Mouse (Mus musculus) CD4-positive, CD25-positive, alpha-beta regulatory T cell, adult 2 months (primary cell): ENCODE data around the gene Nexn.

Experiments used
- DNase-seq: peaks from one replicate; pipeline ENCODE4 v3.0.0-alpha.2; 2012; ENCODE audit warnings: low read depth, low spot score

Nexn gene

DNA sequence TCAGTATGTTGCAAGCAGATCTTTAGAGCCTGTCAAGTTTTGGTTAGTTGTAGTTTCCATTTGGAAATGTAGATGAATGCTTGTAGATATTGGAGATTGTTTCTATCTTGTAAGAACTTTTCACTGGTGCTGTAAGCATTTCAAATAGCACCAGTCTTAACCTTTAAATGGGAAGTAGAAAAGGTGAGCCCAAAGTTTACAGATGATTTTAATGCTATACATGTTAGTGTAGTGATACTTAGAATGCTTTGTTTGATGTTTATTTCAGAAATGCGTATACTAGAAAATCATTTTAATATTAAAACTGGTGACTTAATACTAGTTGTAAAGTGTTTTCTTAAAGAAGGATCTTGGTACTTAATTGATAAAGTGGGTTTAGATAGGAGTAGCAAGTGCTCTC lies 30.3 kb downstream of the Nexn start:
- no peak for DNase-seq

DNA sequence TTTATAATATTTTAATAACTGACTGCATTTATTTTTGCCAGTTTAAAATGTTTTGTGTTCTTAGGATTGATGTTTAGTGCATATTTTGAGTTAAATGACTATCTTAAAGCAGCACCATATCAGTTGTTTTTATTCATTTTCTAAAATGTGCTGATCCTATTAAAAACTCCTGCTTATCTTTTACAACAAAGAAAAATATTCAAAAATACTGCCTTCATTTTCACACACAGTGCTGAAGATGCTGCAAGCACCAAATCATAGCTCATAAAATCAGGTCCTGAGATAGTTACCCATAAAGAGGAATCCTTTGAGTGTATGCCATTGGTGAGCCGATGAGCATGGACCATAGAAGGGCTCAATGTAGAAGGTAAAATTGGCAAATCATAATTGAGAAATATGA lies 30.9 kb downstream of the Nexn start:
- DNase-seq, result no peak

DNA sequence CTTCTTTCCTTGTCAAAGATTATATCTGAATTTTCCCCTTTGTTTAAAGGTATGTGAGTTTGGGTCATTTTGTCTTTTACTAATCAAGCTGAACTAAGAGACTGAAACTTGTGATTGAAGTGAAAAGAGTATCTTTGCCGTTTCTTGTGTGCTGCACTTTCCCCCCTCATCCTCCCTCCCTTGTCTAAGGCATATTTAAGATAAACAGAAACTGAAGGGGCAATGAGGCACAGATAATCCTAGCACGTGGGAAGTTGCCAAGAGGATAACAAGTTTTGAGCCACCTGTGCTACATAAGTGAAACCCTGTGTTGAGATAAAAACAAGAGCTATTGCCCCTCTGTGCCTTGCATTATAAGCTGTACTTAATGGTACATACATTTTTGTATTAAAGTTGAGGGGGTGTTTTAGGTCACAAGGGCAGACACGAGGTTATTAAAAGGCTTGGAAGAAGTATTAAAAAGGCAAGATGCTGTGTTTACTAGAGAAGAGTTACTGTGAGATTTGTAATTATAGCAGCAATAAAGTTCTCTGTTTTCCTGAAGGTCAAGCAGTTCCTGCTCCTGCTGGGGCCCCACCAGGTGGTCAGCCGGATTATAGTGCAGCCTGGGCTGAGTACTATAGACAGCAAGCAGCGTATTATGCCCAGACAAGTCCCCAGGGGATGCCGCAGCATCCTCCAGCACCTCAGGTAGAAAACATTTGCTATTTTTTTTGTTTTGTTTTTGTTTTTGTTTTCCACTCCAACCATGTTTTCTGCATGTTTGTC lies 34.6 kb downstream of the Nexn start:
- no peak for DNase-seq

DNA sequence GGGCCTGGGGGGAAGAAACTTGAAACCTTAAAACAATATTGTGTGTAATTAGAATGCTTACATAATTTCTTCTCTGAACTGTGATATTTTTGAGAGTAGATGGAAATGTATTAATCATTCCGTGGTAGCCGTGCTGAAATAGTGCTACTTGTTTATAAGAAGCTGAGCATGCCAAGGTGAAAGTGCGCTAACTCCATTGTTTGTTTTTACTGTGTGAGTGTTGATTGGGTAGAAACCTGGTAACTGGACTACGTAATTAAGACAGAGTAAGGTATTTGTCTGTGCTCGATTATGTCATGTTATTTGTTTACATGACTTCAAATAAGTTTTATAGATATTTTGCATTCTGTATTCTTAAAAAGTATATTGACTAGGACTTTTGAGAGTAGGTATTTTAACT lies 36.9 kb downstream of the Nexn start:
- DNase-seq, result no peak

DNA sequence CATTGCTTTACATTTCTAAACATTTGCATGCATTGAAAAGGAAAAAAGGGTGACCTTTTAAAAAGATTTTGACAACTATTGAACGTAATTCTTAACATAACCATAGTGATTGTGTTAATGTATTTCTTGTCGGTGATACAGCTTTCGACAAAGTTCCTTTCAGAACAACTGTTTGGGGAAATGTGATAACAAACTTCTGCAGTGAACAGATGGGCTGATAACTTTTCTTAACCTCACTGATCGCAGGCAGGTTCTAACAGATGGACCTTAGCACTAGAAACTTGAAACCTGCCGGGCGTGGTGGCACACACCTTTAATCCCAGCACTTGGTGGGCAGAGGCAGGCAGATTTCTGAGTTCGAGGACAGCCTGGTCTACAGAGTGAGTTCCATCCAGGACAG lies 37.3 kb downstream of the Nexn start:
- DNase-seq, result no peak

DNA sequence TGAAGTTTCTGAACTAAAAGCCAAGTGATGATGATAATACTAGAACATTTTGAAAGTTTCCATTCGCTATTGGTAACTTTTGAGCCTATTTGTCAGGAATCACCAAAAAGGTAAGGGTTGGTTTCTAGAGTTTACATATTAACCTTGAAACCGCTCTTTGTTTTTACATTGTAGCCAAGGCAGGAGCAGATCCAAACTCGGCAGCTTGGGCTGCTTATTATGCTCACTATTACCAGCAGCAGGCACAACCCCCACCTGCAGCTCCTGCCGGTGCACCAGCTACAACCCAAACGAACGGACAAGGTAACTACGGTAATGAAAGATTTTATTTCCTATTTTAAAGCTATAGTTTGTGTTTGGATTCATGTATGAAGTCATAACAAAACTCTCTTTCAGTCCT lies 40.2 kb downstream of the Nexn start:
- DNase-seq, result no peak

DNA sequence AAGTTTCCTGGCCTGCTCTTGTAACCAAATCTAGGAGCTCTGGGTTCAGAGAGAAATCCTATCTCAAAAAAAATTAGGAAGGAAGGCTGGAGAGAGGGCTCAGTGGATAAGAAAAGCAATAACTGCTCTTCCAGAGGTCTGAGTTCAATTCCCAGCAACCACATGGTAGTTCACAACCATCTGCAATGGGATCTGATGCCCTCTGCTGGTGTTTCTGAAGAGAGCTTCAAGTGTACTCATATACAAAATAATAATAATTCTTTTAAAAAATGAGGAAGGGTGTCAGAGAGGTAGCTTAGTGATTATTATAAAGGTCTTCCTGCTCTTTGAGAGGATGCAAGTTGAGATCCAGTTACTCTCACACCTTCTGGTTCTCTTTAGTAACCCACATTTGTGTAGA lies 41.2 kb downstream of the Nexn start:
- peak; percentile 13 for DNase-seq

DNA sequence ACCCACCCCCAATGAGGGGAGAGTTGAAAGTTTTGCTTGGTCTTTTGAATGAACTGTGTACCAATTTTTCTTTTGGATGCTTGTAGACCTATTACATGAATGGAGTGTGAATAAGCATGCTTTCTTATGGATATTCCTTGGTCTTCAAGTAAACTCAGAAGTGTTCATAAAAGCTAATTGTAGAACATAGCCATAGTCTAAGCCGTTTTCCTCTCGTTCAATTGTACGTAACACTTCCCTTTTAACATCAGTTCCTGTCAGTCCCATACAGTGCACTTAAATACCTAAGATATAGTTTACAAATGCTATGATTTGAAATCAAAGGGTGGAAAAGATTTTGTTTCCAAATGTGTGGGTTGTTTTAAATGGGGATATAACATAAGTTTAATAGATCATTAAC lies 52.7 kb downstream of the Nexn start:
- no peak for DNase-seq

DNA sequence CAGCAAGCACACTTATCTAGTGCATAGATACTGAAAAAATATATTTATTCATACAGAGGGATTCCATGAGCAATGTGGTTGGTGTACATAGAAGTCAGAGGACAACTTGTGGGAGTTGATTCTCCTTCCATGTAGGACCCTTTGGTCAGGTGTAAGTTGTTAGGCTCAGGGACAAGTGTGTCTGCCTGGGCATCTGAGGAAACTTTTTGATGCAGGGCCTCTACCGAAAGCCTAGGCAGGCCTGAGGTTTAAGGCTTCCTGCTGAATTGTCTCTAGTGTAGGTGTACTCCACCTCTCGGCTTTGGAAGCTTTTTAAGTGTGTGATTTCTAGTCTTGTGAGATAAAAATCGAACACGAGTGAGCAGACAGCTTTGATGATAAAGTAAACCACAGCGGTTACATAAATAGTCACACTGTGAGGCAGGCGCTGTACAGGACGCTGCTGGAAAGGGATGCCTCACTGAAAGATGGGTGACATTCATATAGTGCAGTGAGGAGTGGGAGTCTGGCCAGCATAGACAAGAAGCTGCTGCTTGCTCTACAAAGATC lies 54.3 kb downstream of the Nexn start:
- DNase-seq, result peak; percentile 80

DNA sequence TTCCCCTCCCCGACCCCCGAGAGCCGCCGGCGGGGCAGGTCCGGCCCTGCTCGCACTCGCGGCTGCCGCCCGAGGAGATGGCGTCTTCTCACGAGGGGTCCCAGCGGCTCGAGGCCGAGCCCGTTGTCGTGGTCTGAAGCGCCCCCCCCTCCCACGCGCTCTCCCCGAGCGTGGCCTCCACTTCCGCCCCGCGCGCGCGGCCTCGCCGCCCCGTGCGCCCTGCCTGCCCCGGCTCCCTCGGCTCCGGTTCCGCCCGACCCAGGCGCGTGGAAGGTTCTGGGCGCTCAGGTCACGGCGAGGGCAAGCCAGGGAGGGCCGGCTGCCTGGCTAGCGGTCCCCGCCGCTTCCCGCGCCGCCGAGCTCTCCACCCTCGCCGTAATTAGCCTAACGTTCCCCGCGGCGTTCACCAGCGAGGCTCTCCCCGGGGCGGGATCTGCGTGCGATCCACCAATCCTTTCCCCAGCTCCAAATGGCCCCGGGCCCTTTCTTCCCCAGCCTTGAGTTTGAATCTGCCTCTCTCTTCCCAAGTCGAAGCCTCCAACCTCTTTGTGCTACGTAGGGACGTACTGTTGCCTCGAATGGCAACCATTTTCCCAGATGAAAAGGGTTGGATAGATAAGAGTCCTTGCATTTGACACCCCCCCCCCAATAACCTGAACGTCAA lies 55.3 kb downstream of the Nexn start:
- DNase-seq, result peak; percentile 83

DNA sequence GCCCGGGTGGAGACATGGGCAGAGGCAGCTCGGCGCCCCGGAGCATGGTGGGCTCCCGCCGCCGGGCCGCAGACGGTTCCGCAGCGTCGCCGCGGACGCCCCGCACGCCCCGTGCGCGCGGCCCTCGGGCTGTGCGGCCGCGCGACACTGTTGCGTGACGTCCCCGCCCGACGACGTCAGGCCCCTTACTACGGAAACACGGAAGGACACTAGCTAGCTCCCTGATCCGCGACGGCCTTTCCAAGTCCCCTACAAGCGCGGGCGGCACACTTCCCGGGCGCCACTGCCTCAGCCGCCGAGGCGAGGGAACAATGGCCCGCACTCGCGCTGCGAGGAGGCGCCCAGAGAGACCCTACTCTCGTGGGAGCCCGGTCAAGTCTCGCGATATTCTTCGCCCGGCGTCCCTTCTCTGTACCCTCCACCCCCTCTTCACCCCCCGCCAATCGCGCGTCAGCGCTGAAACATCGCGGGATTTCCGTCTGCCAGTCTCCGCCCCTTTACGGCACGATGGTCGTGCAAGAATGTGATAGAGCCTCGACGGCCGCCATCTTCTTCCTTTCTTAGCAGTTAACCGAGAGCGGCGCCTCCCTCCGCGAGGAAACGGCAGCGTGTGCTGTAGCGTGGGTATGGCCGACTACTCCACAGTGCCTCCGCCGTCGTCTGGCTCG lies 56.0 kb downstream of the Nexn start, which contains the start of the genes Dnajb4 and Fubp1:
Dnajb4 (minus strand) TSS at position 336 of the 668 bp plus-strand sequence.
Fubp1 (plus strand) TSS at position 456 of the 668 bp plus-strand sequence.
- peak; percentile 100 for DNase-seq

DNA sequence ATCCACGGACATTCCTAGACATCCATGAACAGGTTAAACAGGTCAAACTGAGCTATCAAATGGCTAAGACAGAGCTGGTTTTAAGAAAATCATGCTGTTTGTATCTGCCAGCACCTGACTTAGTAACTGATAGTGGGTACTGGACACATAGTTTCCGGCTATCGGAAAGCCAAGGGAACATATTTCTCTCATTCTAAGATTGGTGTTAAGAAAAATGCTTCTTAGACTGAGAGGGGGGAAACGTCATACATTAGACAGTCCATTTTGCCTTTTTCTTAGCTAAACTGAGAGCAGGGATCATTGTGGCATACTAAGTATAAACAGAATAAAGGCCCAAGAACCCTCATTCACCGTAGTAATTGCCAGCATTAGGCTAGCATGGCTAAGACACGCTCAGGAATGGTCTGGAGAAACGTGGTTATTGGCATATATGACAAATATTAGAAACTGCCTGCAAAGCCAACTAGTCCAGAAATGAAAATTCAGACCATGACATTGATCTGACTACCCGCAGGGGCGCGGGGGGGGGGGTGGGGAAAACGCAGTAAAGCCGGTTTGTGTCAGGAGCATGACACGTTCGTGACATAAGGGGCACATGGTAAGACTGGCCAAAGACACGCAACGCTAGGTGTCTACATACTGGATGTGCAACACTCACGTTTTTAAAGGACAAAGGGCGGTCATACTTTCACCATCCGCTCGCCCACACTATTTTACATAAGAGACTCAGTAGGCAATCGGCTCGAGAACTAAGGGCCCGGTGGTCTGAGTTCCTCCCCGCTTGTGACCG lies 56.8 kb downstream of the Nexn start:
- DNase-seq, result peak; percentile 73

DNA sequence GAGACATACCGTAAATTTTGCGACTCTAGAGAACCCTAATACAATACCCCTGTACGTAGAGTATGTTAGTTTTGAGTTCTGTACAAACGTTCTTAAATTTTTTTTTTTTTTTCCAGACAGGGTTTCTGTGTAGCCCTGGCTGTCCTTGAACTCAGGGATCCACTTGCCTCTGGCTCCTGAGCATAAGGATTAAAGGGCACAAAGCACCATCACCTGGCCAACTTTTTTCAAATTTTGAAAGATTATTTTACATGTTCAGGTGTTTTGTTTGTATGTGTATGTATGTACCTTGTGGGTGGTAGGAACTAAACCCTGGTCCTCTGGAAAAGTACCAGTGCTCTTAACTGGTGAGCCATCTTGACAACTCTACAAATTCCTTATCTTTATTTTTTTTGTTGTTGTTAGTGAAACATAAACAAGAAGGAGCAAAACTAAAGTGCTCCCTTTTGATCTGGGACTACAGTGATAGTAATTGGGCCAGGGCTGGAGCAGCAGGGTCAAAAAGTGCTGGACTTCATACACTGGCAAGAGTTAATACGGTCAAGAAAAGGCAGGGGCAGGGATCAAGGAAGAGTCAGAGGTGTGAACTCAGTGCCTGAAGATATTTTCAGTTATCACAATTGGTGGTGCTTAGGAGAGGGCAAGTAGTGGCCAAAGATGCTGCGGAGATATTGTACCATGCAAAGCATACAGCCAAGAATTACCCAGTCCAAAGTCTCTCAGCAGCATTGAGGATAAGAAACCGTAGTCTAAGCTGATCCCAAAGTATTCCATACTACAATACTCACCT lies 57.9 kb downstream of the Nexn start:
- no peak for DNase-seq

DNA sequence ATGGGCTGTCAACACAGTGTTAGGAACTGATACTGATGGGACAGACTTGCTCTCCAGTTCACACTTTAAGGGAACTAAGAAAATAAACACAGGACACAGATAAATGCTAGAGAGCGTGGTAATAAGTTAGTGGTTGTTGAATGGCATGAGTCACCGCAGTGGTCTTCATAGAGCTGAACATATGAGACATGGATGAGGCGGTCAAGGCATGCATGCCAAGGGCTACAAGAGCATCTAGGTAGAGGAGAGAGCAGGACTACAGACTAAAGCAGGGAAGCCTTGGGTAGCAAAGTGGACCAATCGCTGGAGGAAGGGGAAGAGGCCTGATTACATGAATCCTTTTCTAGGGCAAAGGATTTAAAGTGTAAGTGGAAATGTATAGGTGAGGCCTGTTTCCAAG lies 59.0 kb downstream of the Nexn start:
- no peak for DNase-seq

DNA sequence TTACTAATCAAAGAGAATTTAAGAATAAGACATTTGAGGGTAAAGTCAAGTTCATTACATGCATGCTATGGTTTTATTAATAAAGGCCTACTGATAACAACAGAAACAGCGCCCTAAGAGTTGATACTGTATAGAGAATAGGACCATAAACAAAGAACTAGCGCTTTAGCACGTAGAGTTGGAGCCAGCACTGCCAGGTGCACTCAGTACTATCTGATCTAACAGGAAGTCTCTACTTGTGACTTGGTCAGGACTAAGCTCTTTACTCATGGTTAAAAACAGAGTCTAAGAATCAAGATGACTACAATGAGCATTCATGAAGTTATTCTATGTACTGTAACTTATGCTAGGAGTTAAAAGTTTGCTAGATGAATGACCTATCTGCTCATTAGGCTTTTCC lies 61.6 kb downstream of the Nexn start:
- DNase-seq, result peak; percentile 27

DNA sequence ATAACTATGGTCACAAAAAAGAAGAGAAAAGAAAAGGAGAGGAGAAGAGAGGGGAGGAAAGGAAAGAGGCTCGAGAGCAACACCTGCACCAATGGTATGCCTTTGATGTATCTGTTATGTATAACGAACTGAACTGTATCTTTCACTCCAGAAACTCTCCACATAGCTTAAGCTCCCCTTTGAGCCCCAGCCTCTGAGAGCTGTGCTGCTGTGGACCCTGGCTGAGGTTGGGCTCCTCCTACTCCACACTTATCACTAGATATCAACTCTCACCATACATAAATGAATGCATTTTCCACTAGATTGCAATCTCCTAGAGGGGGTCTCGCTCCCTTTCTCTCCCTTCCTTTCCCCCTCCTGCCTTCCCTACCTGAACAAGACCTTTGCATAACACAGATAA lies 62.2 kb downstream of the Nexn start:
- no peak for DNase-seq

DNA sequence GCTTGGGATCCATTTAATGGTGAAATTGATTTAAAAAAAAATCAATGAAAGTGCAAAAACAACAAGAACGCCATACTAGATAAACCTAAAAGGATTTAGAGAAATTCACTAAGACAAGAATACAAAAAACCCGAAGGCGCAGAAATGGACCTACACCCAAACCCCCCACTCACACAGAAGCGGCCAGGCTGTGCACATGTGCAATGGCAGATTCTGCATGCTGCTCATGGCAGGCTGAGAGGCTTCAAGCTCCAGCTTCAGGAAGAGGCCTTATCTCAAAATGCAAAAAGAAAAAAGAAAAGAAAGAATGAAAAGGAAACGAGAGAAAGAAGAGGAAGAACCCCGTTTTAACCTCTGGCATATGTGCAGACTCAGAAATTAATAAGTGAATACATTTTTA lies 62.7 kb downstream of the Nexn start:
- no peak for DNase-seq

DNA sequence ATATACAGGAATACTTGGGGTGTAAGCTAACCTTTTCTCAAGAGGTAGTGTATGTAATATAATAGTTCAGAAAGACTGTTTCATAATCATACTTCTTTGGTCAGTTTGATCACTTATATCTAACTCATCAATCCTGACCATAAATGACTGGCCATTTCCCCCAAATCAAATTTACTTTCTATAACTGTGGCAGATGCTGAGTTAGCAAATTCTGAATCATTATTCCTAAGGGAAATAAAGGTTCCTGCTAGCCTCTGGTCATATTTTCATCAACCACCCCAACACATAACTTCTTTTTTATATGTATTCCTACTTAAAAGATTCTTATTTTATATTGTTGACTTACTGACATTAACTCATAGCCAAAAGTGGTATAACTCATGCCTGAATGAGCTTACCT lies 63.2 kb downstream of the Nexn start:
- no peak for DNase-seq

DNA sequence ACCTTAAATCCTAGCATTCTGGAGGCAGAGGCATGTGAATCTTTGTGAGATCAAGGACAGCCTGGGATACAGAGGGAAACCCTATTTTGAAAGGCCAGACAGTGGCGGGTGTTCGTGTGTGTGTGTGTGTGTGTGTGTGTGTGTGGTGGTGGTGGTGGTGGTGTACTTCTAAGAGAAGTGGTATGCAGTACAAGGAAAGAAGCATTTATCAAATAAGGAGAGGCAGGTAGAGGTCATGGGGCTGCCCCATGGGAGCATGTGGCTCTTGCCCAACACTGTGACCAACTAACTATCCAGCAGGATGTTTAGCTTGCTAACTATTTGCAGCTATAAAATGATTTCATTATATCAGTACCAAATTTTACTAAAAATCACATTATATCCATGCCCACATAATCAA lies 64.5 kb downstream of the Nexn start:
- no peak for DNase-seq

DNA sequence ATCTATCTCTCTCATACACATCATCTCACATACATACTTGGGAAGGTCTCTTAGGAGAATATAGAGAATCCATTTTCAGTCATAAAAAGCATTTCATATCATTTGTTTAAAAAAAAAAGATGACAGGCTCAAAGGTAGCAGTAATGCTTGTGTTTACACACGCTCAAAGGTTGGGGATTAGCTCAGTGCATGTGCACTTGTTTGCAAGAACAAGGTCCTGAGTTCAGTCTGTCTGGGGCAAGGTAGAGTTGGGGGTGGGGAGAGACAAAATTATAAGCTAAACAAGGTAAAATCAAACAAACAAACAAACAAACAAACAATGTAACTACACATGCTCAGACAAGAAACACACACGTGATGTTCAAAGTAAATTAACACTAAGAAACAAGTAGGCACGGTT lies 65.0 kb downstream of the Nexn start:
- no peak for DNase-seq

DNA sequence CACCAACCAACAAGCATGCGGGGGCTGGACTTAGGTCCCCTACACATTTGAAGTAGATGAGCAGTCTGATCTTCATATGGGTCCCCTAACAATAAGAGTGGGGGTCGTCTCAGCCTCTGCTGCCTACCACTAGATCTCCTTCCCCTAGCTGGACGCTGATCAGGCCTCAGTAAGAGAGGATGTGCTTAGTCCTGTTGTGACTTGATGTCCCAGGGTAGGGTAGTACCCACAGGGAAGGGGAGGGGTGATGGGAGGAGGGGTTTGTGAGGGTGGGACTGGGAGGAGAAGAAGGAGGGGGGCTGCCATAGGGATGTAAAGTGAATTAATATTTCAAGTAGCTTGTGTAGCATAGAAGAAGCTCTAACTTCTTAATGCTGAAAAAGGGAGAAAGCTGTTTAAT lies 67.0 kb downstream of the Nexn start:
- DNase-seq, result no peak
